Mouse (Mus musculus) c-Kit-positive CD71-negative TER-119-negative erythroid progenitor cells, embryonic 14.5 days (primary cell): ENCODE data around the gene Usp25.

Experiments
- DNase-seq: peaks from one replicate; pipeline ENCODE4 v3.0.0-alpha.2; 2013; ENCODE audit warnings: low read depth

The Usp25 gene

GRCm38 (mm10) chr16:77013427-77014320, at the start of gene Usp25:
TSS of gene Usp25 (plus strand) at chr16:77013706.
- DNase-seq: peak; percentile 70

- DNase-seq: no peak
Observed at GRCm38 (mm10) chr16:76967593-76968275, 45.8 kb upstream of the Usp25 start.

- no peak for DNase-seq
Observed at GRCm38 (mm10) chr16:76971211-76971610, 42.3 kb upstream of the Usp25 start.

- DNase-seq: no peak
Observed at GRCm38 (mm10) chr16:76976787-76977430, 36.6 kb upstream of the Usp25 start.

- no peak for DNase-seq
Observed at GRCm38 (mm10) chr16:76983696-76984095, 29.8 kb upstream of the Usp25 start.

- DNase-seq: no peak
Observed at GRCm38 (mm10) chr16:76987711-76988110, 25.8 kb upstream of the Usp25 start.

GRCm38 (mm10) chr16:77003900-77004299, 9.6 kb upstream of the Usp25 start:
- no peak for DNase-seq

- no peak for DNase-seq
Observed at GRCm38 (mm10) chr16:77009173-77009572, 4.3 kb upstream of the Usp25 start.

- no peak for DNase-seq
Observed at GRCm38 (mm10) chr16:77014321-77015211, 1.1 kb downstream of the Usp25 start.

GRCm38 (mm10) chr16:77015380-77016346, 2.2 kb downstream of the Usp25 start:
- no peak for DNase-seq

GRCm38 (mm10) chr16:77017931-77018330, 4.4 kb downstream of the Usp25 start:
- no peak for DNase-seq

GRCm38 (mm10) chr16:77020190-77020589, 6.7 kb downstream of the Usp25 start:
- DNase-seq: no peak

GRCm38 (mm10) chr16:77023627-77024379, 10.3 kb downstream of the Usp25 start:
- no peak for DNase-seq

GRCm38 (mm10) chr16:77026099-77026498, 12.6 kb downstream of the Usp25 start:
- no peak for DNase-seq

GRCm38 (mm10) chr16:77026933-77027332, 13.4 kb downstream of the Usp25 start:
- no peak for DNase-seq

- DNase-seq: no peak
Observed at GRCm38 (mm10) chr16:77027976-77028686, 14.6 kb downstream of the Usp25 start.

- DNase-seq: no peak
Observed at GRCm38 (mm10) chr16:77028687-77029417, 15.3 kb downstream of the Usp25 start.

- DNase-seq: peak; percentile 55
Observed at GRCm38 (mm10) chr16:77030435-77030834, 16.9 kb downstream of the Usp25 start.
